Mouse (Mus musculus) heart, adult 2 months (tissue): ENCODE results near the gene Nup93.

ENCODE experiments used
- CTCF ChIP-seq: fragments of 200-600 bp; IDR thresholded peaks from 2 replicates; pipeline ENCODE4 v1.8.1; 2022; ENCODE audit warnings: antibody characterized with exemption, mild to moderate bottlenecking, moderate library complexity
- EP300 ChIP-seq: fragments of 200-500 bp; IDR thresholded peaks from 2 replicates; pipeline ENCODE4 v1.6.1; 2011; ENCODE audit warnings: low read depth, low read length, control low read depth; ENCODE audit not compliant: insufficient read depth

- TF ChIP-seq CTCF (no peak), EP300 (no peak)
Observed at GRCm38 (mm10) chr8:94300809-94301208, 86.4 kb downstream of the Nup93 start.
